Mouse (Mus musculus) thymus, adult 2 months (tissue): ENCODE data around the gene Lrch1. TPM values are rescaled to one million over a fixed set of nuclear protein-coding genes. Genes with fewer than 3 reads are reported as not detected.
A peak's percentile ranks its signal among the peaks of the same experiment; 100 is the strongest.

Experiments used
- DNase-seq: peaks from one replicate; pipeline ENCODE4 v3.0.0; 2021
- H3K27ac ChIP-seq: fragments of 200-500 bp; 2 replicates; pipeline ENCODE4 v1.5.1; 2012; ENCODE audit warnings: low read length, control low read depth; ENCODE audit not compliant: control insufficient read depth, insufficient read depth
- H3K27me3 ChIP-seq: fragments of 200-500 bp; 2 replicates; pipeline ENCODE4 v1.6.1; 2012; ENCODE audit warnings: mild to moderate bottlenecking, low read length, moderate library complexity, mixed read lengths; ENCODE audit not compliant: control insufficient read depth, insufficient read depth
- H3K36me3 ChIP-seq: fragments of 200-500 bp; 2 replicates; pipeline ENCODE4 v1.6.1; 2012; ENCODE audit warnings: mild to moderate bottlenecking, low read length, moderate library complexity; ENCODE audit not compliant: control insufficient read depth, insufficient read depth
- H3K4me1 ChIP-seq: fragments of 200-500 bp; replicated peaks from 2 replicates; pipeline ENCODE4 v1.6.1; 2012; ENCODE audit warnings: low read length; ENCODE audit not compliant: control insufficient read depth, insufficient read depth
- H3K4me3 ChIP-seq: fragments of 200-500 bp; 2 replicates; pipeline ENCODE4 v1.5.1; 2012; ENCODE audit warnings: mild to moderate bottlenecking, low read length, control low read depth, moderate library complexity; ENCODE audit not compliant: control insufficient read depth, insufficient read depth
- CTCF ChIP-seq: fragments of 200-500 bp; IDR thresholded peaks from 2 replicates; pipeline ENCODE4 v1.5.1; 2012; ENCODE audit warnings: mild to moderate bottlenecking, control low read depth, low read length, moderate library complexity, borderline replicate concordance; ENCODE audit not compliant: control insufficient read depth, poor library complexity, insufficient read depth; ENCODE audit errors: extremely low read depth
- POLR2A ChIP-seq: fragments of 200-500 bp; IDR thresholded peaks from 2 replicates; pipeline ENCODE4 v1.6.1; 2012; ENCODE audit warnings: mild to moderate bottlenecking, low read length, control low read depth, moderate library complexity; ENCODE audit not compliant: control insufficient read depth, poor library complexity, insufficient read depth; ENCODE audit errors: extremely low read depth
- WGBS: fragments of 180-500 bp; shearing (Covaris S2); methylation state at CpG from one replicate; pipeline ENCODE4 v1.1.7; 2018; 5-methylcytosine and 5-hydroxymethylcytosine counted together
- polyA plus RNA-seq: library from polyadenylated mRNA; depleted of rRNA; stranded (reverse); fragments of >200 nt; gene quantifications from 2 replicates; pipeline ENCODE4 v1.2.3, GENCODE M21; 2012; rRNA removed

The Lrch1 gene
- polyA plus RNA-seq, 1 experiment: 27.5 TPM

GRCm38 (mm10) chr14:74723541-74723940, 224.1 kb downstream of the Lrch1 start:
- DNase-seq: no peak
- Histone ChIP-seq H3K27ac (no peak overlapping the region), H3K27me3 (no peaks in the 10 kb centered on the region), H3K4me1 (no peaks in the 10 kb centered on the region), H3K4me3 (no peak overlapping the region), H3K36me3 (no peaks in the 10 kb centered on the region)
- TF ChIP-seq POLR2A (no peak), CTCF (no peak)
- WGBS: 86% methylated on average over 3 of the region's 3 CpGs

- Histone ChIP-seq H3K27ac (no peak overlapping the region), H3K36me3 (no peaks in the 10 kb centered on the region), H3K27me3 (no peaks in the 10 kb centered on the region), H3K4me3 (no peak overlapping the region), H3K4me1 (no peaks in the 10 kb centered on the region)
- peak; percentile 21 for DNase-seq
- 12% methylated on average over 3 of the region's 3 CpGs for WGBS
- TF ChIP-seq CTCF: no peak
These were observed 238.6 kb downstream of the Lrch1 start for GRCm38 (mm10) chr14:74709054-74709453.

Other genes with a start within 250 kb of the Lrch1 start
- 42.5 and 46.1 TPM in 2 replicates for gene Esd, start 215.6 kb downstream of the Lrch1 start, polyA plus RNA-seq
- 2.7 and 2.9 TPM in 2 replicates for gene Rubcnl, start 68.2 kb upstream of the Lrch1 start, polyA plus RNA-seq
- 0.04 TPM in 1 of 2 replicates, not detected in the other for gene Lrrc63, start 183.0 kb upstream of the Lrch1 start, polyA plus RNA-seq
- 62.8 and 71.2 TPM in 2 replicates for gene Lcp1, start 183.2 kb upstream of the Lrch1 start, polyA plus RNA-seq